Mouse (Mus musculus) cerebellum, adult 2 months (tissue): ENCODE measurements at regions not wholly inside any gene's neighbourhood (a gene's known extent, or its start where the extent isn't known, plus 50 kb on each side); places are given as distances from the start of the nearest gene placed in this dataset.

Experiments used
- CTCF ChIP-seq: fragments of 200-500 bp; IDR thresholded peaks from 2 replicates; pipeline ENCODE4 v1.5.1; 2011; ENCODE audit warnings: low read depth, mild to moderate bottlenecking, control low read depth, low read length, moderate library complexity, borderline replicate concordance; ENCODE audit not compliant: insufficient read depth
- POLR2A ChIP-seq: fragments of 200-500 bp; IDR thresholded peaks from 2 replicates; pipeline ENCODE4 v1.6.1; 2011; ENCODE audit warnings: low read length, control low read depth, borderline replicate concordance; ENCODE audit not compliant: insufficient read depth

DNA sequence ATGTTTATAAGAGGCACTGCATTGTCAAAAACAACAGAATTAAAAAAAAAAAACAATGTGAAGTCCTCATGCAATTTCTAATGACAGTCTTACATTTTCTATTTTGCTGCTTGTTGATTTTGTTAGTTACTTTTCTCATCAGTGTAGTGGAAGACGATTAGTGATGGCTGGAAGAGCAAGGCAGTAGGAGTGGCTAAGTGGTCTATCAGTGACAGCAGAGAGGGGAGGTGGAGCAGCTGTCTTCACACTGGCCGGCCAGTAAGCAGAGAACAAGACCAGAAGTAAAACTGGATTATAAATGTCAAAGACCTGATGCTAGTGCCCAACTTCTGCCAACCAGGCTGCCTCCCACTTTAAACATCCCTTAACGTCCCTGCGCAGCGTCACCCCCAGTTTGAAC lies 265.6 kb upstream of the Fbxl7 start:
- TF ChIP-seq CTCF (no peak), POLR2A (no peak)
